Mouse (Mus musculus): ENCODE data around the gene Fam189a2.

The Fam189a2 gene

DNA sequence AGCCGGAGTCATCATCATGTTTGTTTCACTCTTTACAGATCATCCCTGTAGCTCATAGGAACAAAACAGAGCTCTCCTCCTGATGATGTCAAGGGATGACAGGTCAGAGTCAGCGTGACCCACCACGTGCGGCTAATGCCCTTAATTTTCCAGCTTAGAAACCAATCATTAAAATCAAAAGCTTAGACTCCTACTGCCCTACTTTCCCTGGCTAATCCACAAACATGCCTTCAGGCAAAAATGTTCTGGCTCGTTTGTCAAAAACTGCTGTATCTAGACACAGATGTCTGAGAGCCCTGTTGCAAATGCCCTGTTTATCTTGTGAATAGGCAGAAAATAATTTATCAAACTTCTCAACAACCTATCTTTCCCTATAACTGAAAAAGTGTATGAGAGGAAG, 4.9 kb downstream of the Fam189a2 start:
- DNase-seq (ENCODE audit: low spot score): no peak

GRCm38 (mm10) chr19:24024667-24025066, 6.2 kb downstream of the Fam189a2 start:
- DNase-seq (ENCODE audit: low spot score): no peak

DNA sequence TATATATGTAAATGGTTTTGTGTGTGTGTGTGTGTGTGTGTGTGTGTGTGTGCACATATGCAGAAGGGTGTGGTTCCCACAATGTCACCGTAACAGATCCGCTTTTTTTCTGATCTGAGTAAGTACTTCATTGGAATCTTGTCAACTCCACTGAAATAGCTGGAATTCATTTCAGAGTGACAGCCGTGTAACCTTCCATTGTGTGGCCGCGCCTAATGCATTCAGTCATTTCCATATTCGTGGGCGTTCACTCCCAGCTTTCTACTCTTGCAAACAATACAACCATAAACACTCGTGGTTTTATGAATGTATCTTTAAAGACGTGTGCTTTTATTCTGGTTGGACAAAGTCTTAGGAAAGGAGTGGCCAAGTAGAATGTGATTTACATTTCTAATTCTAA, 6.7 kb downstream of the Fam189a2 start:
- DNase-seq (ENCODE audit: low spot score): no peak

GRCm38 (mm10) chr19:24023351-24023750, 7.5 kb downstream of the Fam189a2 start:
- DNase-seq (ENCODE audit: low spot score): no peak

DNA sequence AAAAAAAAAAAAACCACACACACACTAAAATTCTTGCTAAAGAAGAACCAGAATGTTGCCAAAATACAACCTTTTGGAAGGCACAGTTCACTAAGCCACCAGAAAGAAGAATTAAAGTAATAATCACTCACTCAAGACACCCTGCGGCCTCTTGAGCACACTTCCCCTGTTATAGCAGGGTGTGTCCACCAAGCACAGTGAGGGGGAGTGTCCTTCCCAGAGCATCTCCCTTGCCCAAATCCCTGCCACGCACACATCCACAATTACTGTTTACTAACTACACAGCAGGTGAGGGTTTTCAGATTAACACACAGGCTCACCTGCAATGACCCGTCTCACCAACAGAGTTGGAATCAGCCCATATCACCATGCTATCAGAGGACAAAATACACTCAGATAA, 8.0 kb downstream of the Fam189a2 start:
- DNase-seq (ENCODE audit: low spot score): no peak

GRCm38 (mm10) chr19:24022301-24022700, 8.5 kb downstream of the Fam189a2 start:
- no peak for DNase-seq (ENCODE audit: low spot score)

- DNase-seq (ENCODE audit: low spot score): no peak
Measured at GRCm38 (mm10) chr19:24020736-24021135, 10.1 kb downstream of the Fam189a2 start.

GRCm38 (mm10) chr19:24019609-24020008, 11.2 kb downstream of the Fam189a2 start:
- no peak for DNase-seq (ENCODE audit: low spot score)

DNA sequence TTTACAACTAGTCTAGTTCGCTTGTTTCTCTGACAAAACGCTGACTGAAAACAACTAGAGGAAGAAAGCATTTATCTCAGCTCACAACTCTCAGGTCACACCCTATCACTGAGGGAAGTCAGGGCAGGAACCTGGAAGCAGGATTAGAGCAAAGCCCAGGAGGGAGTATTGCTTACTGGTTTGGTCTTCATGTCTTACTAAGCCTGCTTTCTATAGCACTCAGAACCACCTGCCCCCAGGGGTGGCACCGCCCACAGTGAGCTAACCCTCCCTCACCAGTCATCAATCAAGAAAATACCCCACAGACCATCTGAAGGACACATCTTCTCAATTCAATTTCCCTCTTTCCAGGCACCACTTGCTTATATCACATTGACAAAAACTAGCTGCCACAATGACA, 12.4 kb downstream of the Fam189a2 start:
- no peak for DNase-seq (ENCODE audit: low spot score)

- DNase-seq (ENCODE audit: low spot score): no peak
Measured at GRCm38 (mm10) chr19:24017892-24018291, 12.9 kb downstream of the Fam189a2 start.

DNA sequence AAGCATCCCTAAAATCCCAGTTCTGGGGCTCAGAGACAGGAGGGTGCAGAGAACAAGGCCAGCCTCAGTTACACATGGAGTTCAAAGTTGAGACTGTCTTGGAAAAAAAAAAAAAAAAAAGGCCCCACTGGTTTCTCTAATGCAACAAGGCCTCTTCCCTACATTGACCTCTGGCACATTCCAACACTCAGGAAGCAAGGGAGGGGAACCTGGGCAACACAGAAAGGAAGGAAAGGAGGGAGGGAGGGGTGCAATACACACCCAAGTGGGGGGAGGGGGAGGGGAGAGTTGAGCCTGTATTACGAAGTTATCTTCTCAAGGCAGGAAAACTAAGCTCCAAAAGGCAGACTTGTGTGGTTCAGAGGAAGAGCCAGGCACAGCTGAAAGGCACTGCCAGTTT, 13.4 kb downstream of the Fam189a2 start:
- DNase-seq (ENCODE audit: low spot score): no peak

GRCm38 (mm10) chr19:24016706-24017386, 14.0 kb downstream of the Fam189a2 start:
- DNase-seq (ENCODE audit: low spot score): no peak

DNA sequence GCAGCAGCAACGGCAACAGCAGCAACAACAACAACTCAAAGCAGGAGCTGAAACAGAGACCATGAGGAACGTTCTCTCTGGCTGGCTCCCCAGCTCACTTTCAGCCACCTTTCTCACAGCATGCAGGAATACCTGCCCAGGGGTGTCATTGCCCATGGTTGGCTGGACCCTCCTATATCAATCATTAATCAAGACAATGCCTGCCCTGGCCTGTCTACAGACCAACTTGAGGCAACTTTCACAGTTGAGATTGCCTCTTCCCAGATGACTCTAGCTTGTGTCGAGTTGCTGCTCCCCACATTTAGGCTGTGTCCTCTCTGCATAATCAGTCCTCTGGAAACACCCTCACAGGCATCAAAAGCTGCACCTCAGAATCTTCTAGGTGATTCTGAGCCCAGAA, 17.6 kb downstream of the Fam189a2 start:
- DNase-seq (ENCODE audit: low spot score): no peak

DNA sequence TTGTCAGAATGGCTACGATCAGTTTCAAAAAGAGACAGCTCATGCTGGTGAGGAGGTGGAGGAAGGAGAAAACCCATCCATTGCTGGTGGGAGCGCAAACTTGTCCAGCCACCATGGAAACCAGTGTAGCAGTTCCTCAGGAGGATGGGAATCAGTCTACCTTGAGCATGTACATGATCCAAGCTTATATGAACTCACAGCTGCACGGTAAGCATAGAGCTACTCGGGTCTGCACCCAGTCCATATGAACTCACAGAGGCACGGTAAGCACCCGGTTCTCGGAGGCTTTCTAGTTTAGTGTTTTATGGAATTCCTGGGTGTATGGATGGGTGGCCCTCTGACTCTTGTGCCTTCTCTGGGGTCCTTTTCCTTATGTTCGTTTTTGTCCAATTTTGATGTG, 18.3 kb downstream of the Fam189a2 start:
- DNase-seq (ENCODE audit: low spot score): no peak

GRCm38 (mm10) chr19:24007638-24008360, 23.0 kb downstream of the Fam189a2 start:
- DNase-seq (ENCODE audit: low spot score): no peak

DNA sequence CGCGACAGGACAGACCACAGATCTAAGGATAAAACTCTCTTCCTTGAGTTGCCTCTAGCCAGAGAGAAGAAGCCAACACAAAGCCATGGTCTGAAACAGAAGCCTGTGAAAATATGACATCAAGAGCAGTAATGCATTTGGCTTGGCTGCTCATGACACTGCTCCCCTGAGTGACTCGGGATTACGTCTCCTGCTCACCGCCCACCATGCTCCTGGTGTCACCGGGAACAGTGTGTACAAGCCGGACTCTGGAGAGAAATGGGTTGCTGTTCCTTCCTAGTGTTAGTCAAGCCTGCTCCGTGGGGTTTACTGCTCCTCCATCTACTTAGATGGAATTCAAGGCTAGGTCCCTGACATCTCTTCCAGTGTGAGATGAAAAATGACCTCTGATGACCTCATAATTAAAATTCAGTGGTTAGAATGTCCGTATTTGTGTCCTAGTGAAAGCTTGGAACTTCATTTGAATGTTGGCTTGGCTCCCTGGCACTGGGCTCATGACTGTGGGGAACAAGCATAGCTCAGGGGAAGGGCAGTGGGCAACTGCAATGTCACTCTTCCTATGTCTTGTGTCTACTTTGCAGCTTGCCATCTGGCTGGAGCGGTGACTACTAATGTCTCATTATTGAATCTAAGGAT, 23.7 kb downstream of the Fam189a2 start:
- DNase-seq (ENCODE audit: low spot score): no peak

- no peak for DNase-seq (ENCODE audit: low spot score)
Measured at GRCm38 (mm10) chr19:23995766-23996399, 34.9 kb downstream of the Fam189a2 start.

DNA sequence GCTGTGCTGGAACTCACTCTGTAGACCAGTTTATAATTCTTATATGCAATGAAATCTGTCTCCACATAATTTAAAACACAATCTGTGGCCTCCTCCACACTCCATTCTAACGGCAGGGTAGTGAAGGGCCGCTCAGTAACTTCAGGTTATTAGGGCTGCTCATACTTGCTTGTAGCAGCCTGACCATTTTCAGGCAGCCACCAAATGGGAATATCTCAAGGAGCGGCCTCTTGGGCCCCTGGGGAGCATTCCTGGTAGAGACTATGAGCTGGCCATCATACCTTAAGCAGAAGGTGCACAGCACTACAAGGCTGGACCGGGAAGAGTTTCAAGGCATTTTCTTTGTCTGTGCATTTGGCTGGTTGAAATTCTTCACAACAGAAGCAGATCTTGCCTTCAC, 42.7 kb downstream of the Fam189a2 start:
- no peak for DNase-seq (ENCODE audit: low spot score)

DNA sequence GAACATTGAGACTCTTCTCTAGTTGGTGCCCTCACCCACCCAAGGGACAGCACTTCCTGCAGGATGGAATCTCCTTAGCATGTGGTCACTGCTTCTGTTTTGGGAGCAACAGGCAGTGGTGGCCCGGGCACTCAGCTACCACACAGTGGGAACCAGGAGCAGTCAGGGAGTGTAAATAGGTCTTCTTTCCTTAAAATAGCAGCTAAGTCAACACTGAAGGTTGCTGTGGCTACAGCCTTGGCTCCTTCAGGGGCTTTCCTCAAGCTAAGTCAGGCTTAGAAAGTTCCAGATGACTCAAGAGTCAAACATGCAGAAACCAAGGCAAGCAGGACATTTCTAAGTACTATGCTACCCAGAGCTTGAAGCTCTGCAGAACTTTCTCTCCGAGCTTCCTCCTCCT, 43.5 kb downstream of the Fam189a2 start:
- DNase-seq (ENCODE audit: low spot score): no peak

DNA sequence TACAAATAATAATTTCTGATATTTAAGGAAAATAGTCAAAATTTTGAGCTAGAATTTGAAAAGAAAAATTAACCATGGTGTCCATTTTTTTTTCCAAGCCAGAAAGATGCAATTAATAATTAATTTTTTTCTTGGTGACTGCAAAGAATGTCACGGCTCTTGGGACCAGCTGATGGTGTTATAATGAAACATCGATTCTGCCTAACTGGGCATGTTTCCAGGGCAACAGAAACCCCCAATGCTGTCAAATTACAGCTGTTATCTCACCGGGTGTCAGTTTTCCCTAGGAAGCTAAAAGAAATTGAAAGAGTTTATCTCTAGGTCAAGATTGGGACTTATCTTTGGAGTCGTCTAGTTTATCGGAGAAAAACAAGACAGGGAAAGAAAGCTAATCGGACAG, 46.6 kb downstream of the Fam189a2 start:
- DNase-seq (ENCODE audit: low spot score): no peak

DNA sequence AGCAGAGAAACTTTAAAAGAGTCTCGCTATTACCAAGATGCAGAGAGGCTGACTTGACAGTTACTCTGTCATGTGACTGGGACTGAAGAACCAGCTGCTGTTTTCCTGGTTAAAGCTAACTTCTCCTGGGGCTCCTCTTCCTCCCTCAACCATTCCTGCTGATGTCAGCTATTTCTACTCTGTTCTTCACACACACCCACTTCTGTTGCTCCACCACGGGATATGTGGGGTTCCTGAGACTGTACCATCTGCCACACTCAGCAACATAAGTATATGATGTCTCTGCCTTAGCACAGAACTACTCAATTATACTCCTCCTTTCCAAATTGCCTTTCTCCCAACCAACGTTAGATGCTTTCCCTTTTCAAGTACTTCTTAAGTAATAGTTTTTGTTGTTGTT, 50.2 kb downstream of the Fam189a2 start:
- no peak for DNase-seq (ENCODE audit: low spot score)

DNA sequence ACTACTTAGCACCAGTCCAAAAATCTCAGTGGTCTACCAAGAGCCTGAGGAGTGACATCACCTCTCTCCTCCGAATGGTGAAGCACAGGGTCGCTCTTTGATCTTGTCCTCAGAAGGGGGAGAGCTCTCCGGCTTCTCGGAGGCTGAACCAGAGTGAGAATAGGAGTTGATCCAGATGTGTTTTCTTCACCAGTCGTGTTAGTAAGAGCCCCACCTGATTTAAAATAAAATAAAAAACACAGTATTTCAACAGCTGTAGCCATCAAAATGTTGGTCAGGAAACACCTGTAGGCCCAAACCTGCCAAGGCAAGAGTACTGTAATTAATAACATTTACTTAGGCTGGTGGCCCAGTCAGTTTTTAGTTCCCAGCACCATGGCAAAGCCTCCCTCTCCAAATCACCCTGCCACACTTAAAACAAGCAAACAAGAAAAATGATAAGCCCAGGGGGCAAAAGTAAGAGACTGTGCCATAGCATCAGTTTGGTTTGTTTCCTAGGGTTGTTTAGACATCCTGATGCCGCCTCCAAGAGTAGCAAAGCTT, 52.8 kb downstream of the Fam189a2 start:
- DNase-seq (ENCODE audit: low spot score): no peak

Measured in MN1 (cell line).